Mouse (Mus musculus) G1E (cell line): ENCODE data around the gene Hspa1l. TPM values are rescaled to one million over a fixed set of nuclear protein-coding genes. Genes with fewer than 3 reads are reported as not detected.
"Not testable (repeated sequence)": the region's sequence is repeated elsewhere in the genome, so short reads cannot be mapped to it uniquely, and the experiment has no call there.

Source experiments
- ATAC-seq: 2 replicates; pipeline ENCODE4 v1.8.0; 2016; ENCODE audit warnings: mild to moderate bottlenecking; ENCODE audit not compliant: insufficient number of reproducible peaks, poor library complexity, low FRiP score, severe bottlenecking; ENCODE audit errors: extremely low read depth
- DNase-seq: peaks from one replicate; pipeline ENCODE4 v3.0.0; 2012; ENCODE audit warnings: low spot score
- H3K27me3 ChIP-seq: 2 replicates; pipeline ENCODE4 v1.6.1; 2012; ENCODE audit warnings: mild to moderate bottlenecking, low read length, inconsistent platforms; ENCODE audit not compliant: insufficient read depth
- H3K36me3 ChIP-seq: replicated peaks from 2 replicates; pipeline ENCODE3; 2012; ENCODE audit warnings: mild to moderate bottlenecking, inconsistent platforms
- H3K4me1 ChIP-seq: 2 replicates; pipeline ENCODE4 v1.6.1; 2012; ENCODE audit warnings: low read depth, low read length, inconsistent platforms, mixed read lengths; ENCODE audit not compliant: insufficient read depth
- H3K4me3 ChIP-seq: 2 replicates; pipeline ENCODE4 v1.5.1; 2012; ENCODE audit warnings: low read depth, mild to moderate bottlenecking, inconsistent platforms, low read length, moderate library complexity, mixed read lengths
- H3K9me3 ChIP-seq: replicated peaks from 2 replicates; pipeline ENCODE4 v1.6.1; 2012; ENCODE audit warnings: inconsistent platforms
- CTCF ChIP-seq: IDR thresholded peaks from 2 replicates; pipeline ENCODE4 v1.5.1; 2012; ENCODE audit warnings: low read depth, low read length, inconsistent platforms, mixed read lengths
- GATA1 ChIP-seq: IDR thresholded peaks from 2 replicates; pipeline ENCODE4 v1.6.1; 2012; ENCODE audit warnings: borderline replicate concordance, low read length, inconsistent platforms, mixed read lengths
- GATA2 ChIP-seq: IDR thresholded peaks from 2 replicates; pipeline ENCODE4 v1.6.1; 2012; ENCODE audit warnings: low read depth, low read length, inconsistent platforms, borderline replicate concordance
- POLR2AphosphoS5 ChIP-seq: IDR thresholded peaks from 2 replicates; pipeline ENCODE4 v1.6.1; 2012; ENCODE audit warnings: low read depth, low read length, inconsistent platforms; ENCODE audit not compliant: insufficient replicate concordance
- TAL1 ChIP-seq: conservative IDR thresholded peaks from 2 replicates; pipeline ENCODE4 v1.6.1; 2012; ENCODE audit warnings: low read depth, low read length, inconsistent platforms, mixed read lengths
- polyA plus RNA-seq: library from polyadenylated mRNA; stranded (reverse); fragments of >175 nt; gene quantifications from 2 replicates; pipeline ENCODE4 v1.2.3, GENCODE M21; 2012
- total RNA-seq, 2 experiments: library from RNA; stranded (forward) in 1 of 2; stranded (reverse) in 1 of 2; fragments of 200-1000 nt in 1 of 2; fragments of >200 nt in 1 of 2; fragmentation: Nextera tagmentation in 1 of 2; gene quantifications; 2 replicates each; pipeline ENCODE4 v1.2.3; 2014 to 2017

Gene Hspa1l
- total and polyA plus RNA-seq, 3 experiments = 0.05 TPM; not detected in 2

- Histone ChIP-seq H3K27me3 (no peaks in the 10 kb centered on the region), H3K4me3 (peak overlapping the region; percentile 92), H3K4me1 (peaks cover 43% of the 10 kb centered on the region), H3K9me3 (peaks cover 10% of the 10 kb centered on the region), H3K36me3 (peaks cover 63% of the 10 kb centered on the region)
- DNase-seq (no peak), ATAC-seq (no peak)
- TF ChIP-seq POLR2AphosphoS5 (no peak), TAL1 (no peak), GATA1 (no peak), CTCF (no peak), GATA2 (no peak)
These were observed 9.8 kb downstream of the Hspa1l start for GRCm38 (mm10) chr17:34982328-34982727.

GRCm38 (mm10) chr17:34984218-34984617, 11.7 kb downstream of the Hspa1l start:
- Histone ChIP-seq H3K9me3 (no peaks in the 10 kb centered on the region), H3K4me3 (no peak overlapping the region), H3K27me3 (no peaks in the 10 kb centered on the region), H3K36me3 (peaks cover 58% of the 10 kb centered on the region), H3K4me1 (peaks cover 43% of the 10 kb centered on the region)
- no peak for TF ChIP-seq POLR2AphosphoS5
- TF ChIP-seq GATA1 = no peak
- no peak for TF ChIP-seq CTCF
- no peak for TF ChIP-seq GATA2
- no peak for TF ChIP-seq TAL1
- DNase-seq = no peak
- no peak for ATAC-seq

DNA sequence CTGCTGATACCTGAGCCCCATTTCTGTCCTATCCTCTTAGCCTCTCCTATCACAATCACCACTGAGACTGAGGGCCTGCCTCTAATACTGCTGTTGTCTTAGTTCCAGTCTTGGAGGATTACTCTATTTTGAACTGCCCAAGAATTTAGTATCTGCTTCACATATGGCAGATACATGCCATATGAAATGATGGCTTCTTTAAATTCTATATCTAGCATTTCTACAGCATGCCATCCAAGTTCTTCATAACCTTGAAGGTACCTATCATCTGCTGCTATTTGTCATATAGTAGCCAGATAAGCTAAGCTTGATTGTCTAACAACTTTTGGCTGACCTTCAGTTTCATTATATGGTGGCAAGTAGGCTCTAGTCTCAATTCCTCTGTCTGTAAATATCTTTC, 22.2 kb downstream of the Hspa1l start:
- ATAC-seq (no peak), DNase-seq (no peak)
- H3K27me3 ChIP-seq = no peaks in the 10 kb centered on the region
- TF ChIP-seq POLR2AphosphoS5 (no peak), TAL1 (no peak), CTCF (no peak), GATA1 (no peak)
- H3K4me1 ChIP-seq = peaks cover 26% of the 10 kb centered on the region
- H3K9me3 ChIP-seq = peaks cover 28% of the 10 kb centered on the region
- no peak overlapping the region for H3K4me3 ChIP-seq
- H3K36me3 ChIP-seq = peaks cover 76% of the 10 kb centered on the region

DNA sequence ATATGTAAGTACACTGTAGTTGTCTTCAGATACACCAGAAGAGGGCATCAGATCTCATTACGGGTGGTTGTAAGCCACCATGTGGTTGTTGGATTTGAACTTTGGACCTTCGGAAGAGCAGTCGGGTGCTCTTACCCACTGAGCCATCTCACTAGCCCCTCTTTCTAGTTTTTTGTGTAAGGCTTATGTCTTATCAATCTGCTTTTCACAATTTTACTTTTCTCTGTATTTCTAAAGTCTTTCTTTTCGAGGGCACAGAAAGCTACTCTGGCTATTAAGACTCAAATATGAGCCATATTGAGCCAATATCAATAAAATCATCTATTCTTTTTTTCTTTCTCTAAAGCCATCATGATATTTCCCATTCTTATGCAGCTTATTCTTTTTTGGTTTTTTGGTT, 22.7 kb downstream of the Hspa1l start:
- Histone ChIP-seq H3K9me3 (peaks cover 32% of the 10 kb centered on the region), H3K36me3 (peaks cover 77% of the 10 kb centered on the region), H3K4me1 (peaks cover 31% of the 10 kb centered on the region)
- H3K4me3 ChIP-seq, H3K27me3 ChIP-seq, DNase-seq, ATAC-seq: not testable (repeated sequence)

DNA sequence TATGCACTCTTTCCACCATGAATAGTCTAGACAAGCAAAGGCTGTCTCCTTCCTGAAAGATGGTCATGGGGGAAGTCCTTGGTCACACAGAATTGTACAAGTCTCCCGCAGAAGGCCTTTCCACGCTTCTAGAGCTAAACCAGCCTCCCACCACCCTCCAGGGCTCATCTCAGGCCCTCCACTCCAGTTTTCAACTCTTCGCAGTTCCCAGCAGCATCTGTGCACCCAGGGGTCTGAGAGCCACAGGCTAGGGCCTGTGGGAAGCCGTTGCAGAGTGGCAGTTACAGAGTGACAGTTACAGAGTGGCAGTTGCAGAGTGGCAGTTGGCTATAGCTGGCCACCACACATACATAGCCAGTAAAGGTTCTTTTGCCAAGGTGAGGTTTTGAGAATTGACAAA, 23.4 kb downstream of the Hspa1l start:
- not testable (repeated sequence) for H3K4me3 ChIP-seq, ATAC-seq, H3K27me3 ChIP-seq, DNase-seq
- peaks cover 35% of the 10 kb centered on the region for H3K4me1 ChIP-seq
- H3K36me3 ChIP-seq = peaks cover 70% of the 10 kb centered on the region
- H3K9me3 ChIP-seq = peaks cover 32% of the 10 kb centered on the region

DNA sequence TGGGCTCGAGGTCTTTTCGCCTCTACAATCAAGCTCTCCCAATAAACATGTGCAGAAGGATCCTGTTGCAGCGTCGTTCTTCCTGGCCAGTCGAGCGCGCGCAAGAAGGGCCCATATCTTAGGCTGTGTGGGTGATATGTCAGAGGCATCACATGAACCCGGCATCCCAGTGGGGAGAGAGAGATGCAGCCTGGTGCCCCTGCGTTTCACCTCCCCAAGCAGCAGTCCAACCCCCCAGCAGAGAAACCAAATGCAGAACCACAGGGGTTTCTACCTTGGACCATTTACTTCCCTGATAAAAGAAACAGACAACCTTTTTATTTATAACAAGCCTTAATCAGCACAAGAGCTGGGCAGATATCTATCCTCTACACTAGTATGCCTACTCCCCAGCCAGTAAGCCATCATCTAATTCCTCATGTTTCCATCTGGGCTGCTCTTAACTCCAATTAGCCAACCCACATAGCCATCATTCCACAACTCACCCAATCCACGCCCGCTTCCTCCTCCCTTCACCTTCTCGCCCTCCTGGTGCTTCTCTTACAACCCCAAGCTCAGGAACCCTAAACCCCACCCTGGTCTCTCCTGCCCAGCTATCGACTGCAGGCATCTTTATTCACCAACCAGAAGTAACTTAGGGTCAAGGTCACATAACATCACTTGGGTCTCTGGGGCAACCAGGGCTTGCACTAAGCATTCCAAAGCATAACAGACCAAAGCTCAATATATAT, 24.1 kb downstream of the Hspa1l start:
- Histone ChIP-seq H3K27me3 (no peaks in the 10 kb centered on the region), H3K4me1 (peaks cover 41% of the 10 kb centered on the region), H3K9me3 (peaks cover 32% of the 10 kb centered on the region), H3K4me3 (peak overlapping the region; percentile 39; the same call in 1 of the 2 replicates), H3K36me3 (peaks cover 63% of the 10 kb centered on the region)
- TF ChIP-seq POLR2AphosphoS5 (no peak), TAL1 (no peak), GATA2 (no peak), CTCF (no peak), GATA1 (no peak)
- no peak for ATAC-seq
- DNase-seq = no peak

GRCm38 (mm10) chr17:34997142-34997483, 24.6 kb downstream of the Hspa1l start:
- Histone ChIP-seq H3K9me3 (peaks cover 32% of the 10 kb centered on the region), H3K36me3 (peaks cover 58% of the 10 kb centered on the region), H3K27me3 (no peaks in the 10 kb centered on the region), H3K4me1 (peaks cover 45% of the 10 kb centered on the region), H3K4me3 (peak overlapping the region; percentile 15; the same call in 1 of the 2 replicates)
- DNase-seq (no peak), ATAC-seq (no peak)
- TF ChIP-seq POLR2AphosphoS5 (no peak), GATA2 (no peak), TAL1 (no peak), GATA1 (no peak), CTCF (no peak)
